Mouse (Mus musculus) liver, embryonic 14.5 days (tissue): Measurements from ENCODE around the gene Gm10309. TPM values are rescaled to one million over a fixed set of nuclear protein-coding genes. Genes with fewer than 3 reads are reported as not detected.

Experiments used
- ATAC-seq: fragments of 200-750 bp; cut with Nextera tagmentation; 2 replicates; pipeline ENCODE4 v1.8.0; 2017; ENCODE audit warnings: moderate number of reproducible peaks, mild to moderate bottlenecking, moderate library complexity; ENCODE audit not compliant: insufficient read depth
- DNase-seq, 3 experiments: peaks; one replicate each; pipeline ENCODE4 v3.0.0-alpha.2; 2012 to 2013; ENCODE audit warnings: low read depth in 3 of 3, low spot score in 3 of 3
- H3K27ac ChIP-seq: fragments of 300-500 bp; sonication (generic); 2 replicates; pipeline ENCODE4 v1.5.1; 2014; ENCODE audit warnings: moderate library complexity, mild to moderate bottlenecking, control low read depth, inconsistent platforms
- H3K27me3 ChIP-seq: fragments of 300-500 bp; sonication (generic); 2 replicates; pipeline ENCODE4 v1.6.1; 2014; ENCODE audit warnings: mild to moderate bottlenecking, low read length, moderate library complexity; ENCODE audit not compliant: control insufficient read depth, insufficient read depth
- H3K36me3 ChIP-seq: fragments of 300-500 bp; sonication (generic); replicated peaks from 2 replicates; pipeline ENCODE4 v1.6.1; 2014; ENCODE audit warnings: low read depth; ENCODE audit not compliant: control insufficient read depth, insufficient read depth
- H3K4me1 ChIP-seq, 2 experiments: fragments of 200-500 bp in 1 of 2; fragments of 300-500 bp in 1 of 2; sonication (generic) in 1 of 2; replicated peaks; 2 replicates each; pipeline ENCODE4 v1.6.1; 2012 to 2014; ENCODE audit warnings: antibody characterized with exemption in 1 of 2, inconsistent platforms in 1 of 2, low read length in 1 of 2; ENCODE audit not compliant: control insufficient read depth in 2 of 2, insufficient read depth in 2 of 2
- H3K4me2 ChIP-seq: fragments of 300-500 bp; sonication (generic); 2 replicates; pipeline ENCODE4 v1.6.1; 2014; ENCODE audit warnings: low read depth, mild to moderate bottlenecking, control low read depth, moderate library complexity
- H3K4me3 ChIP-seq, 2 experiments: fragments of 200-500 bp in 1 of 2; fragments of 300-500 bp in 1 of 2; sonication (generic) in 1 of 2; 2 replicates each; pipeline ENCODE4 v1.5.1; 2012 to 2014; ENCODE audit warnings: low read depth in 2 of 2, low read length in 2 of 2, mild to moderate bottlenecking in 2 of 2, control low read depth in 1 of 2, inconsistent platforms in 1 of 2, moderate library complexity in 1 of 2; ENCODE audit not compliant: insufficient read depth in 1 of 2
- H3K9ac ChIP-seq: fragments of 300-500 bp; sonication (generic); replicated peaks from 2 replicates; pipeline ENCODE4 v1.6.1; 2014; ENCODE audit warnings: mild to moderate bottlenecking, control low read depth, moderate library complexity
- H3K9me3 ChIP-seq: fragments of 300-500 bp; sonication (generic); 2 replicates; pipeline ENCODE4 v1.6.1; 2016; ENCODE audit warnings: low read length, mixed read lengths; ENCODE audit not compliant: control insufficient read depth
- CTCF ChIP-seq: IDR thresholded peaks from 2 replicates; pipeline ENCODE4 v1.5.1; 2016; ENCODE audit warnings: antibody characterized with exemption, low read depth, control low read depth
- WGBS: fragments of 180-500 bp; shearing (Covaris S2); extraction: QIAGEN DNeasy Blood & Tissue Kit; methylation state at CpG from one replicate; pipeline ENCODE4 v1.1.7; 2014; ENCODE audit not compliant: insufficient replicate concordance; 5-methylcytosine and 5-hydroxymethylcytosine counted together
- polyA plus RNA-seq, 2 experiments: library from polyadenylated mRNA; depleted of rRNA in 1 of 2; stranded (reverse) in 1 of 2; unstranded in 1 of 2; fragments of >200 nt; fragmentation: Nextera tagmentation in 1 of 2; extraction: Ambion mirVana in 1 of 2; gene quantifications; 2 replicates each; pipeline versions ENCODE4 v1.2.1 to v1.2.3; 2012 to 2014

Gm10309 gene
- polyA plus RNA-seq, 2 experiments: 0.06 TPM; not detected in 1

GRCm38 (mm10) chr17:86452934-86453333 is 52.1 kb downstream of the Gm10309 start:
- no peak for TF ChIP-seq CTCF

More at GRCm38 (mm10) chr17:86452934-86453333, 52.1 kb downstream of the Gm10309 start:
- Histone ChIP-seq H3K9me3 (no peaks in the 10 kb centered on the region), H3K4me3 (no peak overlapping the region), H3K27me3 (no peaks in the 10 kb centered on the region), H3K4me1 (no peaks in the 10 kb centered on the region), H3K4me2 (no peak overlapping the region), H3K27ac (no peak overlapping the region), H3K9ac (no peak overlapping the region), H3K36me3 (no peaks in the 10 kb centered on the region)
- 69% methylated on average over 4 of the region's 4 CpGs for WGBS
- DNase-seq (no peak), ATAC-seq (no peak)

Other genes with a start within 250 kb of the Gm10309 start
- 3.0 TPM in 2 replicates for gene Epas1, start 248.5 kb upstream of the Gm10309 start, polyA plus RNA-seq (2012; rRNA removed)
- gene Epas1, start 248.5 kb upstream of the Gm10309 start, polyA plus RNA-seq (2014; fragmentation: Nextera tagmentation; extraction: Ambion mirVana): 3.4 and 5.0 TPM in 2 replicates